Mouse (Mus musculus) T-helper 17 cell (primary cell): ENCODE measurements around the gene Ascc1.

Experiments used
- in situ Hi-C, 2 experiments: fragments of 300-600 bp; cut with MboI, MseI; formaldehyde crosslinking; loops; 1 replicate in 1 of 2; 2 replicates in 1 of 2; pipeline ENCODE4 v1.15.1; 2025; ENCODE audit warnings: high pct_unique_total_duplicates in 2 of 2

The Ascc1 gene

DNA sequence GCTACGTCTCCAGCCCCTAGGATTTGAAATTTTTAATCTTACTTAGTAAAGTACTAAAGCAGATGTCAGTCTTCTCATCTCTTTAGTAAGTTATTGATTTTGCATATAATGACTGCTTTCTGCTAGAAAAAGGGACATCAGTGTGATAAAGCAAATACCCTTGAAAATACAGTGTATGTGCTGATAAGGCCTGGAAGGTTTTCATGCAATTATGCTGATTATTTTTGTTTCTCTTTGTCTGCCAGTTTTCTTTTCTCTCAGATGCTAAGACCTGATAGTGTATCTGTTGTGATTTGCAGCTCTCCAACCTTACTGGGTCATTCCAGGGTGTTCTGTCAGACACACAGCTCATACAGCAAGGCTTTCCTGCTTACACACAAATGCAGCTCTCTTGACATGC, 72.6 kb downstream of the Ascc1 start:
- in situ Hi-C loops: no loop called here

DNA sequence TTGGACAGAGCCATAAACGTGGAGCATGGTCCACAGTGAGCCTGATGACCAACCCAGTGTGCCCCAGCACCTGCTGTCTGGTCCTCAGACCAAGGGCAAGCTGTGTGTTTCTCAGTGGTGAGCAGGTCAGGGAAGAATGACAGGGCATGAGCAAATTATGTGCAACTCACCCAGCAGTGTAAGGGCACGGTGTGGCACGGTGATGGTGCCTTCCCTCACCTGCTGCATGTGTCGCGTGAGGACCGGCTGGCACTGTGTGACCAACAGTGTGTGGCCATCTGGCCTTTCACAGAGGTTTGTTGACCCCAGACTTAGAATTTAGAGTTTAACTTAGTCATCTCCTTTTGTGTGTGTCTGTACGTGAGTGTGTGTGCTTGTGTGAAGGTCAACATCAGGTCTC, 74.6 kb downstream of the Ascc1 start:
- in situ Hi-C loops: no loop called here

DNA sequence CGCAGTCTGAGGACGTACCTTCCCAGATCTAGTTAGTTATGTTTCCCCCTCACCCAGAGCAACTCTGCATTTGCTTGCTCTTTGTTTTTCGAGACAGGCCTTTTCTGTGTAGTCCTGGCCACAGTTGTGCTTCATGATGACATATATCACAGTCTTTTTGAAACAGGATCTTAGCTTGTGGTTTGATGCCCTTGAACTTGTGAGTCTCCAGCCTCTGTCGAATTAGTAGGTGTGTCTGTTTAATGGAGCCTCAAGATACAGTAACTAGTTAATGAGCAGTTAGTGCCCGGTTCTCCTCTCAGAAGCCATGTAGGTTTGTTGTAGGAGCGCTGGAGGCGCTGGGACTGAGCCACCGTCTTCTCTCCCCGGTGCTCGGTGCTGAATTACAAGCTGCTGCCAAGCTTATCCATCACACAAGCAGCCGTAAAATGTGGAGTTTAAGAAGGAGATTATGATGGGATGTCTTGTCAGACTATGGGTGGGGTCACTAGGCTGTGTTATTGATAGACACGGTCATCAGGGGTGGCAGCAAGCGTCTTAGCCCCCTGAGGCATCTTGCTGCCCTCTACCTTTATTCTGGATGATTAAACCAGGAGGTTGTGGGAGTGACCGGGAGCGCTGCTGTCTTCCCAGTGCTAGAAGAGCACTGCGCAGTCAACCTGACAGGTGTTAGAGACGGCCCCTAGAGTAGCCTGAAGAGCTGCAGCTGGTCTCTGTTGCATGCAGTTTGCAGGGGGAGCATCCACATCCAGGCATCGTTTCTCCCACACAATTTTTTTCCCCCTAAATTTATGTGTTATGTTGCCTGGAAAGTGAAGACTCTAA, 75.3 kb downstream of the Ascc1 start:
- in situ Hi-C loops: no loop called here

DNA sequence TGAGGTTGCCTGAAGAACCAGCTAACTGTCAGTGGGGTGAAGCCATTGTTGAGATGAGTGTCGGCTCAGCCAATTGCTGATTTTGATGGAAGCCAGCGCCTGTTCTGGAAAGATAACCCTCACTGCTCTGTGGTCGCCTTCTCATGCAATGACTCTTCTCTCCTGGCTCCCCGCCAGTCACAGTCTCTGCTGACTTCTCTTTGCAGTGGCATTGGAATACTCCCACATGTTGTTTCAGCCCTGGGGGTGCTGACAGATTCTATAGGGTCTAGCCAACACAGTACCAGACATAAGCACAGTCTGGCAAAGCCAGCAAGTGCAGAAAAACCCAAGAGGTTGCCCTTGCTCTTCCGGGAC, 75.9 kb downstream of the Ascc1 start:
- in situ Hi-C loops: no loop called here

DNA sequence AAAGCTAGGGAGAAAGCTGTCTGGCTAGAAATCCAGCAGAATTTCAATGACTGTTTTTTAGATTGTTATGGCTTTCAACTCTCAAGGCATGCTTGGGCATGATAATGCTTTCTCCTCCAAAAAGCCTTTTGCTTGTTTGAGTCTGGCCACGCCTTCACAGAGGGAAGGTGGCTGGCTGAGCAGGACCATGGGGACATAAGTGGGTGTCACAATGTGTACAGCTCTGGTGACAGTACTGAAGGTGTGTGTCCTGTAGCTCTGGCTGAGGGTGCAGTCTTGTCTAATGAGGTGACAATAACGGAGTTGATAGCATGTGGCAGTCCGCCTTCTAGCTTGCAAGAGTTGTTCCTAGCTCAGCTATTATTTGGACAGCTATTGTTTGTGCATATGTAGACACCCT, 77.6 kb downstream of the Ascc1 start:
- in situ Hi-C loops: no loop called here

DNA sequence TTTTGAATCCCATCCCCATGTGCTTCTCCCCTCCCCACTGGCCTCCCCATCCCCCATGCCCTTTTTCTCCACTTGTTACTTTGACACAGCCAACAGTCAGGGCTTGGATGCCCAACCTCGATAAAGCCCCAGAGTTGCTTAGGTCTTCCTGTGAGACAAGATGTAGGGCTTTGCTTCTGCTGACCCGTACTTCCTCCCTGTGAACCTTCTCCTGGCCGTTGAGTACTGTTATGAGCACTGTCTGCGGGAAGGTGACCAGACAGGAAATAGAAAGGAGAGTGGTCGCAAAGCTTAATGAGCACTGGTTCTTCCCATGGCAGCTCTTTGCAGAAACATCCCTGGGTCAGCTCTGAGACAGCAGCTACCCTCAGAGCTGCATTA, 78.0 kb downstream of the Ascc1 start:
- in situ Hi-C loops: no loop called here

DNA sequence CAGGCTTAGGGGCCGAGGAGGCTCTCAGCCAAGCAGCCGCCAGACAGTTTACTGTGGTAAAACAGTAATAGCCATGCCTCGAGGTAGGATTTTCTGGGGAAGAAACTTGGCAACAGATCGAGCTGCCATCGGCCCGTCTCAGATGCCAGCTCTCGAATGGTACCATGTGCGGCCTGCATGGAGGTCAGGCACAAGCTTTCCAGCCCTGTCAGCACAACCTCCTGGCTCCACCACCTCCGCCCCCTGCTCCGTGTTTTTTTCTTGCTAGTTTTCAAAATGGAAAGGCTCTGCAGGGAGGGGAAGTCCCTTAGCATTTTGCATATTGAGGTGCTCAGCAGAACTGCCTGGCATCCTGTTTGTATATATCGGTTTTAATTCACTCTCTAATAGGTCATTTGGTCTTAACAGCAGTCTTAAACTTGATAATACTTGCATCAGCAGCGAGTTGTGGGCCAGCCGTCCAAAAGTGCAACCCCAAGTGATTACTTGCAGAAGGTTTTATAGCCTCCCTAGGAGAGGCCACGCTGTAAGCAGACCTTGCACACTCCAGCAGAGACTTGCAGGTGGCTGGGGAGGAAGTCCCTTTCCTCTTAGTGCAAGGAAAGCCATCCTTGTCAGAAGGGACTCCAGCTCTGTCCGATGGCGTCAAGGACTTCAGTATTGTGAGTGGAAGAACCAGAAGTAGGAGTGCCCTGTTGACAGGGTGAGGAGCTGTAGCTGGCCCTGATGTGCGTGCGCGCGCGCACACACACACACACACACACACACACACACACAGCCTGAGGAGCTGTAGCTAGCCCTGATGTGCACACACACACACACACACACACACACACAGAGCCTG, 78.6 kb downstream of the Ascc1 start:
- in situ Hi-C loops: no loop called here

DNA sequence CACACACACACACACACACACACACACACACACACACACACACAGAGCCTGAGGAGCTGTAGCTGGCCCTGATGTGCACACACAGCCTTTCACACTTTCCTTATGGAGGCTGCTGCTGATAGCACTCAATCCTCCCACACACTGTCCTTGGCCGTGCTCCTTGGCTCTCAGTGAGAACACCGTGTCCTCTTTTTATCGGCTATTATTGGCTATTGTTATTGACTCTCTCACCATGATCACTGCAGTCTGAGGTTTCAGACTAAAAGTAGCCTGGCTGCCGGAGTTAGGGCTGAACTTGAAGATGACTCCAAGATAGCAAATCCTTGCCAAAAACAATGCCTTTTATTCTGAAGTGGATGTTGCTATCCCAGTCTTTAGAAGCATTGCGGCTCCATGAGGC, 79.3 kb downstream of the Ascc1 start:
- in situ Hi-C loops: no loop called here

DNA sequence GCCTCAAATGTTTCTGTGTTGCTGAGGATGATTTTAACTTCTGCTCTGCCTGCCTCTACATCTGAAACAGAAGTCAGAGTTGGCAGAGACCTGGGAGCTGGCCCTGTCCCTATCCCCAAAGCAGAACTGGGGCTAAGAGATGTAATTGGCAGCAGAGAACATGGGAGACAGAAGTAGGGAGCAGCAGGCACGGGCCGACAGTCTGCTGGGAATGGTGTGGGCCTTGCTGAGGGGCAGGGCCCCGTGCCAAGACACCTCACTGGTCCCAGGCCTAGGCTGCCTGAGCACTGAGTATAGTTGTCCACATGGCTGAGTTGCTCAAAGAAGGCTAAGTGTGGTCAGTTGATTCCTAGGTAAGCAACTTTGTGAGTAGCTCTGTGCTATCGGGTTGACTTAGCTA, 81.5 kb downstream of the Ascc1 start:
- in situ Hi-C loops: no loop called here

DNA sequence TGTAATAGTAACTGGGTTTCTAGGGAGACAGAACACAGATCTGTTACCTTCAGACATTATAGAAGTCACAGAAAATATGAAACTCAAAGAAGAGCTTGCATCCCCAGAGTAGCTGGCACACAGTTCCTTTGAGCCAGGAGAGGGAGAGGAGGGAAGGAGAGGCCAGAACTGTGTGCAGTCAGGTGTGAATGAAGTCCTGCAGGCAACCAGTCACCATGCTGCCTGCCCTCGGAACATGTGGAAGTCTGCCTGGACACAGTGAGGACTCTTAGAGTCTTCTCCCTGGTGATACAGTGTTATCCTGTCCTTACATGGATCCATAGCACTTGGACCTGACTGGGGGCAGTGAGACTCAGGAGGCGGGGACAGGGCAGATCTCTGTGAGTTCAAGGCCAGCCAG, 89.7 kb downstream of the Ascc1 start:
- in situ Hi-C loops: no loop called here

DNA sequence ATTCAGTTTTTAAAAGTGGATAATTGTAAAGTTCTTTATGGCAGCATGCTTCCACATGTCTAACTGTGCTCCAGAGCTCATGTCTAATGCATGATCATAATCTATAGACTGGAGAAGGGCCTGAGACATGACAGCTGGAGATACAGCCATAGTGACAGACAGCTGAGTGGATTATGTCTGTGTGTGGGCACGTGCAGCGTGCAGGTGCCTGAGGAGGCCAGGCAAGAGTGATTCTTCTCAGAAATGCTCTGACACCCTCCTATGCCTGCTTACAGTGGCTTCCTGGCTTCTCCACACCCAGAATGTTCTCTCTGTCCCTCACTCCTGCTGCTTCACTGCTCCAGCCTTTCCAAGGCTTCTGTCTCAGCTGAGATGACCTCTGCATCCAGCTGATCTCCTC, 91.1 kb downstream of the Ascc1 start:
- in situ Hi-C loops: no loop called here

DNA sequence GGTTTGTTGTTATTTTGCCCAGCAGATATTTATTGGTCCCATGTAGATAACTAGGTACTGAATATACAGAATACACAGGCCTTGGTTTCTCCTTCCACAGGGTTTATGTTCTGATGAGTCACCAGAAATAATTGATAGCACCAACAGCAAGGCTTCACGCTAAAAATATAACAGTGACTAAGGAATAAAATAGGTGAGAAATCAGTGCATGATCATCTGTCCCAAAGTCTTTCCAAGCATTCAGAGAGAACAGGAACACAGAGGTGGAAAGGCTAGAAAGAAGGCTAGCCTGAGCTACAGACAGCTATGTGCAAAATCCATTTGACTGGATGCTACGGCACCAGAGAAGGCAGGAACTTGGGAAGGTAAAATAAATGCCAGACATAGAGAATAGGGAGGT, 93.0 kb downstream of the Ascc1 start:
- in situ Hi-C loops: no loop called here

DNA sequence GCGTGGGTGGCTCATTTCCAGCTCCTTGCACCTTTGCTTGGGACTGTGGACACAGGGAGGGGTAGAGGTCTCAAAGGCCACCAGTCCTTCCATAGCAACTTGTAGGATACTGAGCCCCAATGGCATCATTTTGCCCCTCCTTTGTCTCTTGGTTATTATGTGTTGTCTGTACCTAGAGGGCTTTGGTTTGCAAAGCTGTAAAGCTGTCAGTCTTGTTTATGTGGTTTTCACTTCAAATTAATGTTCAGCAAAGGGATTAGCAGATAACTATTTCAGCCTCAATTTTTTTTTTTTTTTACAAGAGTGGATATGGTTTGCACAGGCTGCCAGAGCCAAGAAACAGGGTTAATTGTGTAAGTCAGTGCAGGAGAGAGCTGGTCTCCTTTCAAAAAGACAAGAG, 93.7 kb downstream of the Ascc1 start:
- in situ Hi-C loops: no loop called here

DNA sequence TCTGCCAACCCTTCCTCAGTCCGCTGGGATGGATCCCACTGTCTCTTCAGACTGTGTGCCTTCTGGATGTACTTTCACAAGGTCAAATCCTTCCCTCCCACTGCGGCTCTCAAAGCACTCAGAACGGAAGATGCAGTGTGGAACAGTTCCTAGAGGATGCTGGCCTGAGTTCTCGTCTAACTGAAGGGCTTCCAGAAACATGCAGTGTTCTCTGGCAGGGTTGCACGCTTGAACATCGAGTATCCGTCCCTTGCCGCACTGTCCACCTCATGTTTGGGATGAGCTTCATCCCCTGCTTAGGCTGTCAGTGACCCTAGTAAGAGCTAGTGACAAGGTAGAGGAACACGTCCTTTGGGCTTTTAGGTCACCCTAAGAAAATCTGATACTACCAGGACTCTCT, 94.5 kb downstream of the Ascc1 start:
- in situ Hi-C loops: no loop called here

DNA sequence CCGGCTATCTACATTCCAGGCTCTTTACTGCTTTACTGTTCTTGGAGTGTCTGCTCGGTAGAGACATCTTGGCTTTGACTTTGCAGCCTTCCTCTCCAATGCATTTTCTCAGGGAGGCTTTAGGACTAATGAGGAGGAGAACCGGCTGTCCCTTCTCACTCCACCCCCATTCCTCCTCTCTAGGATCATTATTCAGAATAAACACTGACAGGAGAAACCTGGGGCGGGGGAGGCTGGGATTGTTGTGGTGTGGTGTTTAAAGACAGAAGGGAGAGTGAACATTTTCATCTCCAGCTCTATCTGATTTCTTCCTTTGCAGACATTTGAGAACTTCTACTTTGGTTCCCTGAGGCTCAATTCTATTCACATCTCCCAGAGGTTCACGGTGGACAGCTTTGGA, 95.2 kb downstream of the Ascc1 start:
- in situ Hi-C loops: no loop called here

DNA sequence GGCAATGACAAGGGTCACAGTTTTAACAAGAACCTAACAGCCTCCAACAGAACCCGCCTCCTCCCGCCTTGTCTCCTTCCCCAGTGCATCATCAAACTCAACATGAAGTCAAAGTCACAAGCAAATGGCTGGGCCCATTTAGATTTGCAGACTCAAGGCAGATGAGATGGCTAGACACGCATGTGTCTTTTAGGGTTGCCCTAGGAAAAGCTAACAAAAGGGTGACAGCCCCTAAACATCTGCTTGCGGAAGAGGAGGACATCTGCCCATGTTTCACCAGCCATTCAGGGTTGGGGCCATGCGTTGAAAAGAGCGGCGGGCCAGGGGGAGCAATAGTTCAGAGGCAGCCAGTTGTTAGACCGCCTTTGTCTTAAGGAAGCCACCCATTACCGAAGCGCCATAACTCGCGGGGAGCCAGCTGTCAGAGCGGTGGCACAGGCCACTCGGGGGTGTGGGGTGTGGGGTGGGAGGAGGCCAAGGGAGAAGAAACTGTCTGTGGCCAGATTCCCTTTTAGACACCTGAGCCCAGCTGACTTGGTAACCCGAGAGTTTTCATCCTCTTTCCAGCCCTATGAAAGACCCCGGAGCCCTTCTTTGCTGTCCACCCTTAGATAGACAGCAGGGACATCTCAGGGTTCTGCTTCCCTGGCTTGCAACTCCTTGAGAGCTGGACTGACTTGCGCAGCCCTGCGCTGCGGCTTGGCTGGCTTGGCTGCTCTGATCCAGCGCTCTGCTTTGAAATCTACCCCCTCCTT, 103.0 kb downstream of the Ascc1 start:
- in situ Hi-C loops: no loop called here

DNA sequence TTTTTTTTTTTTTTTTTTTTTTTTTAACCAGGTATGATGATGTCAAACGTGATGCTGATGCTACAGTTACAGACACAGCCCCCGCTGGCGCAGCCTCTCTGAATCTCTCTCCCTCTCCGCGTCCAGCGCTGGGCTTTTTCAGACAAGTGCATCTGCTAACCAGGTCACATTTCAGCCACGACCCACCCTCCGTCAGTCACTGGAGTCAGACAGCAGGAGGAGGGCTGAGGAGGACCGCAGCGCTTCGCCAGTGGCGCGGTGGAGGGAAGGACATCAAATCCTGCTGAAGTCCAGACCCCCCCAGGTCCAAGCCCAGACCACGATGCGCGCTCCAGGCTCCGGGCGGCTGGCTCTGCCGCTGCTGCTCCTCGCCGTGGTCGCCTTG, 103.5 kb downstream of the Ascc1 start, which contains the start of gene Spock2:
TSS of gene Spock2 (plus strand) at position 74 of the 385 bp plus-strand sequence.
- in situ Hi-C loops: no loop called here

DNA sequence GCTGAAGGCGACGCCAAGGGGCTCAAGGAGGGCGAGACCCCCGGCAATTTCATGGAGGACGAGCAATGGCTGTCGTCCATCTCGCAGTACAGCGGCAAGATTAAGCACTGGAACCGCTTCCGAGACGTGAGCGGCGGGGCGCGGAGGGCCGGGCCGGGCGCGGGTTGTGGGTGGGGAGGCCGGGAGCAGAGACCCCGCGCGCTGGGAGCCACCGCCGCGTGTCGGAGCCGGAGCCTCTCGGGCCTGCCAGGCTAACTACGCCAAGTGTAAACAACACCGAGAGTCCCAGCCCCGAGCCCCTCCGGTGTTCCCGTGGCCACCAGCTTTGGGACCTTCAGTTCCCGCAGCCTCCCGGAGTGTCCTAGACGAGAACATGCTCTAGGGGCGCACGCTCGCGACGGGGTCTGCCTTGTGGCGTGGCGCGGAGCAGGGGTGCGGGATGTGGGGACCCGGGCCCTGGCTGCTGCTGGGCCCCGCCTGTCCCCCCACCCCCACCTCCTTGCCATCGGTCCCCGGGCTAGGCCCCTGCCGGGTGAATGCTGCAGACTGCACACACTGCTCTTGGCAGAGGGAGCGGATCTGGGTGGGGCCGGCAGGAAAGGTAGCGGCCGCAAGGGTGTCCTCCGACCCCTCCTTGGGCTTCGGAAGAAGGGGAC, 104.1 kb downstream of the Ascc1 start:
- in situ Hi-C loops: no loop called here

DNA sequence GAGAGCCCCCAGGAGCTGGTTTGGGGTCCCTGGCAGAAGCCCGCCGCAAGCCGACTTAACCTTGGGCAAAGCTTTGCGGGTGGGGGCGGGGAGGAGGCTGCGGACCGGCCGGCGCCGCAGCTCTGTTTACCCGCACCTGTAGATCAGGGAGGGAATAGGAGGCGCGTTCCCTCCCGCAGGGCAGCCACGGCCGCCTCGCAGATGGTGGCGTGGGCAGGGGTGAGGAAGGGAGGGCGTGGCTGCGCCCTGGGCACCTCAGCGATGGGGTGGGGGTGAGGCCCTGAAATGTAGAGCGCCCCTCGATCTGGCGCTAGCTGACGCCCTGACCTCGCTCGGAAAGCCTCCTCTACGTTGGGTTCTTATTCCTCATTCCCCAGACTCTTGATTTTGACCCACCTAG, 104.8 kb downstream of the Ascc1 start:
- in situ Hi-C loops: no loop called here

DNA sequence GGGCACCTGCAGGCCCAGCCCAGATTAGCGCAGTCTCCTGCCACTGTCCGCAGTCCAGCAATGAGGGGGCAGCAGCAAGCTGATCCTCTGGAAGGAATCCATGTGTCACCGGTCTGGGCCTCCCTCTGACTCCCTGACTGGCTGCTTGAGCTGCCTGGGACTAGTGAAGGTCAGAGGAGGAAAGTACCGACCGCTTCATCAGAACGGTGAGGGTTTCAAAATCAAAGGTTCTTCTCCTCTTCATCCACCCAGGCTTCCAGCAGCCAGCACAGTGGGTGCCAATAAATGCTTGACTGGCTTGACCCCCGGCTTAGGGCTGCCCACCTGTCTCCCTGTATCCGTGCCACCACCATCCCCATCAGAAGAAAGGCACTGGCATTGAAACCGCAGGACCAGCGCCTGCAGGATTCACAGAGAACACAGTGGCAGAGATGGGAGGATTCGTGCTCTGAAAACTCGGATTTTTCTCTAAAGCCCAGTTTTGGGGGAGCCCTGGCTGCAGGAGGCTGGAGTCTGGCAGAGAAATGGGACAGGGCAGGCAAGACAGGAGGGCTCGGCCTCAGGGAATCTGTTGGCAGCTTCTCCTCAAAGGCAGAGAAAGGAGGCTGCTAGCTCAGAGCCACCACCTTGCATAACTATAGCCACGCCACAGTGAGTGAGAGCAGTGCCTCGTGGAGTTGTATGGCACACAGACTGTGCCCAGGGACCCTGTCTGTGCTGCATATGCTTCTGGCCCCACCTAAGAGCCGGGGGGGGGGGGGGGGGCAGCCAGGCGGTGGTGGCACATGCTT, 105.9 kb downstream of the Ascc1 start:
- in situ Hi-C loops: no loop called here

DNA sequence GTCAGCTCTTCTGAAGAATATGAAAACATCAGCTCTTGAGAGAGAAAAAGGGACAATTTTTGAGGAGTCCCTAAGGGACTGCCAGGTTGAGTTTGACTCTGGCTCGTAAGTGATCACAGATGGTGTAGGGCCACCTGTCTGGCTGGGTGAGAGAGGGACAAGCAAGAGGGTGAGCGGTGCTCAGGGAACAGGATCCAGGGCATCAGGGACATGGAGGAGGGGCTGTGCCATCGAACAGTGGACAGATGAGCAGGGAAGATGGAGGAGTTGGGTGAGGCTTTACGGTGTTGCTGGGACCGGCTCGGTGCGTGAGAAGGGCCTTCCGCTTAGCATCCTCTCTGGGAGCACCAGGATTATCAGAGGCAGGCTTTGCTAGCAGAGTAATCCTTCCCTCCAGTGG, 106.7 kb downstream of the Ascc1 start:
- in situ Hi-C loops: no loop called here
